Mouse (Mus musculus) lung, postnatal 0 days (tissue): ENCODE measurements around the gene Adgrb3.

Experiments used
- CTCF ChIP-seq: IDR thresholded peaks from 2 replicates; pipeline ENCODE4 v1.5.1; 2016; ENCODE audit warnings: antibody characterized with exemption, mild to moderate bottlenecking
- EP300 ChIP-seq: IDR thresholded peaks from 2 replicates; pipeline ENCODE4 v1.6.1; 2016; ENCODE audit warnings: antibody characterized with exemption, mild to moderate bottlenecking, control low read depth

DNA sequence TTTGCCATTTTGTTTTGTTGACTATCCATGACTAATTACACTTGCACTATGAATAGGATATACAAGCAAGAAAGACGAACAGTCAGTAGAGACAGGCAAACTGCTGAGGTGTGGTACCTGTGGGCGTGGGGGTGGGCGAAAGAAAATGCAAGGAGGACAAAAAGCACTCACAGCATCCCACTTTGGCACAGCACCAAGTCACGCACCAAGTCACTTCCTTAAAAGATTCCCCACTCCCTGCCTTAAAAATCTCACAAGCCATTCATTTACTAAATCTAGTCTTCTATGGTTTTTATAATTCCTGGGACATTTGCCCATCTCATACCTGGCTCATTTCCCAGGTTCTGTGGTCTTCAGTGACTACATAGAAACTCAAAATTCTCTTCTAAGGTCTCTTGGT is 787.4 kb downstream of the Adgrb3 start:
- TF ChIP-seq CTCF = no peak
- no peak for TF ChIP-seq EP300
